Mouse (Mus musculus): ENCODE results near the gene Txnrd1.

Gene Txnrd1

DNA sequence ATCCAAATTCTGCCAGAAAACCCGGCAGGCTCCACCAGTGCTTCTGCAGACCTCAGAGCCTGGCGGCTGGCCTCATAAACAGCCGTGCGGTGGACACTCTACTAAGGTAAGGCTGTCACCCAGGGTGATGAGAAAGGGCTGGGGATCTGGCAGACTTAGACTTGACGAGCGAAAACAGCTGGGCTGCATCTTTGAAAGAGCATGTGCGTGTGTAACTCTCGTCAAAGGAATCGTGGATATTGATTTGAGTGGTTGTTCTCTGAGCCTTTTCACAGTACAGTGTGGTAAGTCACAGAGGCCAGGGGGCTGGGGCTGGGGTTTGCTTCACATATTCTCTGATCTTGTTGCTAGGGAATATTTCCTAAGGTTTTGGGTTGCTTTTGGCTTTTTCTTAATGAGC lies at the start of gene Txnrd1:
Gene Txnrd1 (plus strand): TSS at position 26 of the 400 bp plus-strand sequence.
- DNase-seq (ENCODE audit: low read depth, low spot score): no peak

- no peak for DNase-seq (ENCODE audit: low read depth, low spot score)
These were observed 44.6 kb upstream of the Txnrd1 start for GRCm38 (mm10) chr10:82789181-82789580.

DNA sequence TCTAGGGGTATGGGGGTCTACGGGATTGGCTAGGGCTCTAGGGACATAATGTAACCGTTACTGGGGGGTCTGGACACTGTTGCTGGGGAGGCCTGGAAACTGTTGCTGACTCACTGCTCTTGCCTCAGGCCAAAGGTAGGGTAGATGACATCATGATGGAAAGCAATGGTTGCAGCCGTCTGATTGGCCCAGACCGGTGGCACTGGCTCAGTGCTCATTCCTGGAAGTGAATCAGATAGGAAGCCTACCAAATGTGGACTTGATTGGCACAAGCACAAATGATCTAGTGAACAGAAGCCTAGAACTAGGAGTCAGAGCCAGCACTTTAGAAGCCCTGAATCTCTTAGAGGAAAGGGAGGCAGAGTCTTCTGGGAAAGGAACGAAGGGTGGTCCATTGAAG lies 43.2 kb upstream of the Txnrd1 start:
- peak; percentile 64 for DNase-seq (ENCODE audit: low read depth, low spot score)

DNA sequence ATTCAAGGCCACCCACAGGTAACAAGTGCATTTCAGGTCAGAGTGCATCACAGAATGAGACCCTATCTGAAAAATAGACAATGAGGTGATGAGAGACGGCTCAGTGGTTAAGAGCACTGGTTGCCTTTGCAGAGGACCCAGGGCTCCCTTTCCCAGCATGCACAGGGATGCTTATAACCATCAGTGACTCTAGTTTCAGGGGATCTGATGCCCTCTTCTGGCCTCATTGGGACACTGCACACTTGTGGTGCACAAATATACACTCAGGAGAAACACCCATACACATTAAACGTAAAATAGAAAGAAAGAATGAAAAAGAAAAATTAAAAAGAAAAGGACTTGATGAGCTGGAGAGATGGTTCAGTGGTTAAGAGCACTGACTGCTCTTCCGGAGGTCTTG lies 42.0 kb upstream of the Txnrd1 start:
- no peak for DNase-seq (ENCODE audit: low read depth, low spot score)

DNA sequence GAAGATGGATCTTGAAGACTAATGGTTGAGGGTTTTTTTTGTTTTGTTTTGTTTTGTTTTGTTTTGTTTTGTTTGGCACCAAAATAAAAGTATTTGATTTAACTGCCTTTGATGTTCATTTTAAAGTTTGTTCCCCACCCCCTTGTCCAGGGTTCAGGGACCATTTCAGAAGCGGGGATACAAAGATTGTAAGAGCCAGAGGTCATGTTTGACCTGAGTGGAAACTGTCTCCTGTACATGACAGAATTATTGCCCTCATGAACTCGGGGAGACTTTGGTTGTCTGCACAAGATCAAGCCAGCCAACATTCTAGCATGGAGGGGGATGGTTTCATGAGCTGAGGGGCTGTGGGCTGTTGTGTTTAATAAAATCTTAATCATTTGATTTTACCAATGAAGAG lies 41.4 kb upstream of the Txnrd1 start:
- no peak for DNase-seq (ENCODE audit: low read depth, low spot score)

- peak; percentile 83 for DNase-seq (ENCODE audit: low read depth, low spot score)
These were observed 38.5 kb upstream of the Txnrd1 start for GRCm38 (mm10) chr10:82795071-82795731.

- DNase-seq (ENCODE audit: low read depth, low spot score): no peak
These were observed 38.0 kb upstream of the Txnrd1 start for GRCm38 (mm10) chr10:82795767-82796166.

- no peak for DNase-seq (ENCODE audit: low read depth, low spot score)
These were observed 37.2 kb upstream of the Txnrd1 start for GRCm38 (mm10) chr10:82796471-82797118.

GRCm38 (mm10) chr10:82797119-82797491 lies 36.6 kb upstream of the Txnrd1 start:
- DNase-seq (ENCODE audit: low read depth, low spot score): no peak

GRCm38 (mm10) chr10:82798312-82798933 lies 35.3 kb upstream of the Txnrd1 start:
- no peak for DNase-seq (ENCODE audit: low read depth, low spot score)

DNA sequence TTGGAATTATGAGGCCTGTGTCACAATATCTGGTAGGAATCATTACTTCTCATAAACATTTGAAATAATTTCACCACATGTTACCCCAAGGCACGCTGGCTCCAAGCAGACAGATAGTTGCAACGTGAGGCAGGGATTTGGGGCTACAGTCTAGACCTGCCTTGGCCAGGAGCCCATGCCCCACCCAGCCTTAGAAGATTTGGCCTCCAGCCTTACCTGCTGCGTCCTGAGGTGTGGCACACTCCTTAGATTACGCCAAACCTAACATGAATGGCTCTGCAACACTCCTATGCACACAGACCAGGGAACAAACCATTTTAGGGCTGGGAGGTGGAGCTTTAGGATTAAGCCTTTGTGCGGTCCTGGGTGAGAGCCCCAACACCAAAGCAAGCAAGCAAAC lies 33.7 kb upstream of the Txnrd1 start:
- no peak for DNase-seq (ENCODE audit: low read depth, low spot score)

- DNase-seq (ENCODE audit: low read depth, low spot score): peak; percentile 51
These were observed 29.4 kb upstream of the Txnrd1 start for GRCm38 (mm10) chr10:82804396-82804795.

DNA sequence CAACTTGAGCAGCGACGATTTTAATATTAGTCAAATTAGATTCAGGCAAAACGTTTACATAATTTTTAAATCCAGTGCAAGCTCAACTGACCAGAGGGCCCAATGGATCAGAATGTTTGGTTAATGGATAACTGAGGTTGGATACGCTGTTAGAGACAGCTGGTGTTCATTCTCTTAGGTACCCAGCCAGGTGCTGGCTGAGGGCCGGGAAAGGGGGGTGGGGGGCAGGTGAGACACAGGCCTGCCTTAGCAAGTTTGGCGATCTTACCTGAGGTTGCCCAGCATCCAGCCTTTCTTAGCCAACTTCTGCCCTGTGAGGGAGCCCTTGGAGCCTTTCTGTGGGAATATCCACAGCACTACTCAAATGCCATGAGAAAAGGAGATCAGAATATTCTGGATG lies 28.6 kb upstream of the Txnrd1 start:
- DNase-seq (ENCODE audit: low read depth, low spot score): no peak

- DNase-seq (ENCODE audit: low read depth, low spot score): no peak
These were observed 27.3 kb upstream of the Txnrd1 start for GRCm38 (mm10) chr10:82806414-82806813.

GRCm38 (mm10) chr10:82807238-82807637 lies 26.5 kb upstream of the Txnrd1 start:
- DNase-seq (ENCODE audit: low read depth, low spot score): no peak

- DNase-seq (ENCODE audit: low read depth, low spot score): no peak
These were observed 25.6 kb upstream of the Txnrd1 start for GRCm38 (mm10) chr10:82808155-82808554.

GRCm38 (mm10) chr10:82808891-82809290 lies 24.9 kb upstream of the Txnrd1 start:
- no peak for DNase-seq (ENCODE audit: low read depth, low spot score)

GRCm38 (mm10) chr10:82809352-82809751 lies 24.4 kb upstream of the Txnrd1 start:
- no peak for DNase-seq (ENCODE audit: low read depth, low spot score)

DNA sequence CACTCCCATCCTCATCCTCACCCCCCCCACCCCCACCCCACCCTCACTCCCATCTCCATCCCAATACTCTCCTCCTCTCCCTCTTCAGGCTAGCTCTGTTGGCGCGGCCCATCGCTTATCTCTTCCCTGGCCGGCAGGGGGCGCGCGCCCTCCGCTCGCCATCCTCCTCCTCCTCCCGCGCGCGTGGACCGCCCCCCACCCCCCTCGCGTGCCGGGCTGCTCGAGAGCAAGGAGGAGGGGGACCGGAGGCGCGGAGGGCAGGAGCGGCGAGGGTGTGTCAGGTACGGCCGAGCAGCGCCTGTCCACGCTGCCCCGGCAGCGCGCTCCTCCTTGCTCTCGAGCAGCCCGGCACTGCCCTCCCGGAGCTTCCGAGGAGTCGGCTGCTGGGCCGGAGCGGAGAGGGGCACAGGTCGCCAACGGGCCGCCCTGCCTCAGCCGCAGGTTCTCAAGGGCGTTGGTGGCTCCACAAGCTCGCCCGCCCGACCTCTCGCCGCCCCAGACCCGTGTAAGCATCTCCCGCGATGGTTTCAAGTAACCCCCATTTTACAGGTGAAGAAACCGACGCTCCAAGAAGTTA lies 21.8 kb upstream of the Txnrd1 start:
- no peak for DNase-seq (ENCODE audit: low read depth, low spot score)

DNA sequence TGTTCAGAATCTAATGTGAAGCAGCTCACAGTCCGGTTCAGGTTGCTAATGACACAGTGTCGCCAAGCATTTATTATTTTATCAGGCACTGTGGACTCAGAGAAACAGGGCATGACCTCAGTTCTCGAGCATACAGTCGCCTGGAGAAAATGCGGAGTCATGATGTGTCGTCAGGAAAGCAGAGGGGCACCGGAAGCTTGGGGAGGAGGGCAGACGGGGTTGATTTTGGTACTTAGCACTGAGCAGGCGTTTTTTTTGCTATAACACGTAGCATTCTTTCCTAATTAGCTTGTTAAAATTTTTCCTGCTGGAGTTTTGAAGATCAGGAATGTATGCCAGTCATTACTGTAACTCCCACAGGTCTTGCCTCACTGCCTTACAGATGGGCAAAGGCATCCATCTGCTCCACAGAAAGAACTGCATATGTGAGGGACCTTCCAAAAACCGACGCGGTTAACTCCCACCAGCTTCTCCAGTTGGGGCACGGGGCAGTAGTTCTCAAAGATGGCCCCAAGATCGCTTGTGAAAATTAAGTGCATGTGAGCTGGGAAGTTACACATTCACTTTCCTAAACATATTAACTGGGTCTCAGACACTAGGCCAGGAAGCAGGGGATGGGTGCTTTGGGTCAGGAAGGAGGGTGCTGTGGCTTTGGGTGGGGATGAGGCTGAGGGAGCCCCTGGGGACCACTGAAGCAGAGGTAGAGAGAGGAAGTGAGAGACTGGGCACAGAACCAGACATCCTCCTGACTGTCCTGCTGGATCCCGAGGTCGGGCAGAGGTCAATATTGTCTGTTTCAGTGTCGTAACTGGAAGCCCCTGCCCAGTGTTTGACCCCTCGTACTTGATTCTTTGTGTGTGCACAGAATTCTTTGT lies 19.4 kb upstream of the Txnrd1 start:
- DNase-seq (ENCODE audit: low read depth, low spot score): peak; percentile 52

GRCm38 (mm10) chr10:82816441-82816840 lies 17.3 kb upstream of the Txnrd1 start:
- DNase-seq (ENCODE audit: low read depth, low spot score): no peak

DNA sequence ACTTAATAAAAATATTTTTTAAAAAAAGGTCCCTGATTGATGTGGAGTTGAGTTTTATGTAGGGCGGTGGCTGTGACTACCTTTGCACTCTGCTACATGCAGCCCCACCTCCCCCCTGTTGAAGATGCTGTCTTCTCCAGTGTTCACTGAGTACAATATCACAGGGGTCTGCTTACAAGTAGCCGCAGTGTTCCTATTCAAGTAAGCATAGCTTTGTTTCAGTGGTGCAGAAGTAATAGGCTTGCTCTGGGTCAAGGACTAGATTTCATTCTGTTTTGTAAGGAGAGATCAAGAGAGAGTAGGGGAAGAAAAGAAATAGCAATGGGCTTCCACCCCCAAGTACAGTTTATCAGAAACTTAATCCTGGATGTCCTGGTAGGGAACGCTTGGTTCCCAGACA lies 16.2 kb upstream of the Txnrd1 start:
- DNase-seq (ENCODE audit: low read depth, low spot score): no peak

Measured in 3T3-L1 (cell line).